Mouse (Mus musculus): ENCODE results near the gene Spaca7. TPM values are rescaled to one million over a fixed set of nuclear protein-coding genes. Genes with fewer than 3 reads are reported as not detected.
"Not testable (repeated sequence)": the region's sequence is repeated elsewhere in the genome, so short reads cannot be mapped to it uniquely, and the experiment has no call there.

Gene Spaca7
- total RNA-seq (2015) (not detected in 2 replicates), total RNA-seq (2017) (not detected in 2 replicates)

DNA sequence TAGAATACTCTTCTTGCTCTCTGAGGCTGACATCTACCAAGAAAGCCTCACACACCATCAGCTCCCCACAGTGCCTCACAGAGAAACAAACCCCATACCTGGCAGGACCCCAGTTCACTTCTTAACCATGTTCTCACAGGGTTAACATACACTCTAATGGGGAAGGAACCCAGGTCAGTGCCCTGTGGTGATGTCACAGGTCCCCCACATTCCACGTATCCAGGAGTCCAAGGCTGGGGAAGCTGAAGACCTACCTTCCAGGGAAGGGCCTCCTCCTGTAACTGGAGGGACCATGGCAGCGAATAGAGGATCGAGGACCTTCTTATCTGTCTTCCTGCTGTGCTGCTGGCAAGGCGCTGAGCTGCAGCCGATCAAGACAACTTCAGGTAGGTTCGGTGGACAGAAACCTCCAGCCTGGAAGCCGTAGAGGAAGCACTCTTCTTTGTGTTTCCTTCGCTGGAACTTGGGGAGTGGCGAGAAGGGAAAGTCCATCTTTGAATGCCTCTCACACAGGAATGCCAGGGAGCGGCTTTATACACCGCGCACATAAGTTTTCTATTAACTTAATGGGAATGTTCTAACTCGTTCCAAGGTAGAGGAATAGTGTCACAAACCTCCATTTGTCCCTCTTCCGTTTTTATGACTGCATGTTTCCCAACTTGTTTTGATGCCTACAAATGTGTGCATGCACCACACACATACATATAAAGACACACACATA is at the start of gene Spaca7:
Spaca7 (plus strand) TSS at position 216 of the 721 bp plus-strand sequence.
- ATAC-seq (ENCODE audit: poor library complexity, severe bottlenecking), result no peak

DNA sequence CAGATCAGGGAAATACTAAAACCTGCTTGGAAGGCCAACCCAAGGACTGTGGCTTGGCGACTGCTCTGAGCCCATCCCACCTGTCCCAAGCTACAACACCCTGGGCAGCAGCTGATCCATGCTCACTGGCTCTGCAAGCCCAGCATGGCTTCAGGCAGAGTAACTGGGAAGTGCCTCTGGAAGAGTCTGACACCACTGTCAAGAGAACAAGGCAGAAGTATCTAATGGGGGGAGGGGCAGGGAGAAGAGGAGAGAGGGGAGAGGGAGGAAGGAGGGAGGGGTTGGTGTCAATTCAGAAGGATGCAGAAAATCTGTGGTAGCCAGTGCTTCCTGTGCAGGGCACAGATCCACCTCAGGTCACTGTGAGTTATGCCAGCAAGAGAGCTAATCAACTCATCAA is 48.5 kb upstream of the Spaca7 start:
- ATAC-seq (ENCODE audit: poor library complexity, severe bottlenecking), result no peak

DNA sequence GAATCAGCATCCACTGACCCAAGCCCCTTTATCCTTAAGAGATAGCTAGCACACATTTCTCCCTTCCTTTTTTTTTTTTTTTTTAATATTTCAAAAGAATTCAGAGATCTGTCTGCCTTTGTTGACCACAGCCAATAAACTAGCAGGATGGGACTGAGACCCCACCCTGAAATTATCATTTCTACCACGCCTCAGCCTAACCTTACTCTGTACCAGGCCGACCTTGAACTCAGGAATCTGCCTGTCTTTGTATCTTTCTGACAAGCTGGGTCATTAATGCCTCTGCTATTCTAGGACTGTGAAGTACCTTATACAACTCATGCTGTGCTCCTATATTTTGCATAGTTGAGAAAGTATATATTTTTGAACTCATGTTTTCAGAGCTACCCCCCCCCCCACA is 44.2 kb upstream of the Spaca7 start:
- no peak for ATAC-seq (ENCODE audit: poor library complexity, severe bottlenecking)

DNA sequence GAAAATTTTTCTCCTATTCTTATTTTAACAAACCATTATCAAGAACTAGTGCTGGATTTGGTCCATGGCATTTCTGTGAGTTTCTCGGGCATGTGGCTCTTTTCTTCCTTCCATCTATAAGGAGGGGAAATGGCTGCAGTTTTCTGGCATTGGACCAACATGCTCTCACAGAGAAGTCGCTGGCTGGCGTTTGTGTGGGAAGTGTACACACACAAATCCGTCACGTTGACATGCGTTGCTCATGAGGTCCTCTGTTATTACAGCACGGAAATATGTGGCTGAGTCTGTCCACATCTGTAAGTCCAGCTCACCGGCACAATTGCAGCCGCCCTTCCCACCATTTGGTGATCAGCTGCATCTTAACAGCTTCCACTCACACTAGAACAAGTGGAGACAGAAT is 37.2 kb upstream of the Spaca7 start:
- ATAC-seq (ENCODE audit: poor library complexity, severe bottlenecking), result no peak

DNA sequence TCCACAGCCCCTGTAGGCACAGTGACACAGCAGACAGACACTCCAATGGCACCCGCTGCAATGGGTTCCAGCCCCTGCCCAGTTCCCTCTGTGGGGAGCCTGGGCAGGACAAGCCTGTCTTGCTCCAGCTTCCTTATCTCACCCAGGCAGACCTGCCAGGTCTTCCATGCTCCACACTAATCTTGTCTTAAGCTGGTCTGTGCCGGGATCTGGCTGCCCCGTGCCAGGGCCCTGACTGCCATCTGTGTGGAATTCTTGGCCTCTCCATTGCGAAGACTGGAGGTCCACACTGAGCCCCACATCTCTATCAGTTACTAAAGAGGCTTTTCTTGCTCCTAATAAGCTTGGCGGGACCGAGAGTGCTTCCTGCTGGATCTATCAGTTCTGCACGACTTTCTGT is 36.5 kb upstream of the Spaca7 start:
- no peak for ATAC-seq (ENCODE audit: poor library complexity, severe bottlenecking)

DNA sequence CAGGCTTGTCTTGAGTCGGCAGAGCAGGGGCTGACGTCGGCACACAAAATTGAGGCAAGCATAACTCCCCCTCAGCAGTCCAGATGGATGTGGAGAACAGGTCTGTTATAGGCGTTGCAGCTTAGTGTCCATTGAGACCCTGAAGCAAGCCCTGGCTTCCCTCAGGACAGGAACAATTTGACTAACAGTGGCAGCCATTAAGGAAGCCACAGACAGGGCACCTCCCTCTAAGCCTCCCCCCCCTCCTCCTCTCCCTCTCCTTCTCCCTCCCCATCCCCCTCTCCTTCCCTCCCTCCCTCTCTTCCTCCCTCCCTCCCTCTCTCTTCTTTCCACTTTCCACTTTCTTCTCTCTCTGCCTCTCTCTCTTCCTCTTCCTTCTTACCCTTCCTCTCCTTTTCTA is 27.6 kb upstream of the Spaca7 start:
- ATAC-seq (ENCODE audit: poor library complexity, severe bottlenecking), result no peak

DNA sequence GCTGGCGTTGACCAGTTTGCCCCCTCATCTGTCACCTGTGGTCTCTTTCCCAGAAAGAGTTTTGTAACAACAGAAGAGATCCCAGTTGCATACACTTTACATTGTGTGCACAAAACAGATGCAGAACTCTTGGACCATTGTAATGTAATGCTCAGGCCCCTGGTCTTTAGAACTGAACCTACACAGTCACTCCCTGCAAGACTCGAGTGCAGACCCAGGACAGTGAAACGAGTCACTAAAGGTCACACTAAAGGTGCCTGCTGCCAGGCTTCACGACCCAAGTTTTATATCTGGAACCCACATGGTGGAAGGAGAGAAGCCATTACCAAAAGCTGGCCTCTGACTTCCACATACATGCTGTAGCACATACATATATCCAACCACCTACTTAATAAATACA is 27.2 kb upstream of the Spaca7 start:
- no peak for ATAC-seq (ENCODE audit: poor library complexity, severe bottlenecking)

DNA sequence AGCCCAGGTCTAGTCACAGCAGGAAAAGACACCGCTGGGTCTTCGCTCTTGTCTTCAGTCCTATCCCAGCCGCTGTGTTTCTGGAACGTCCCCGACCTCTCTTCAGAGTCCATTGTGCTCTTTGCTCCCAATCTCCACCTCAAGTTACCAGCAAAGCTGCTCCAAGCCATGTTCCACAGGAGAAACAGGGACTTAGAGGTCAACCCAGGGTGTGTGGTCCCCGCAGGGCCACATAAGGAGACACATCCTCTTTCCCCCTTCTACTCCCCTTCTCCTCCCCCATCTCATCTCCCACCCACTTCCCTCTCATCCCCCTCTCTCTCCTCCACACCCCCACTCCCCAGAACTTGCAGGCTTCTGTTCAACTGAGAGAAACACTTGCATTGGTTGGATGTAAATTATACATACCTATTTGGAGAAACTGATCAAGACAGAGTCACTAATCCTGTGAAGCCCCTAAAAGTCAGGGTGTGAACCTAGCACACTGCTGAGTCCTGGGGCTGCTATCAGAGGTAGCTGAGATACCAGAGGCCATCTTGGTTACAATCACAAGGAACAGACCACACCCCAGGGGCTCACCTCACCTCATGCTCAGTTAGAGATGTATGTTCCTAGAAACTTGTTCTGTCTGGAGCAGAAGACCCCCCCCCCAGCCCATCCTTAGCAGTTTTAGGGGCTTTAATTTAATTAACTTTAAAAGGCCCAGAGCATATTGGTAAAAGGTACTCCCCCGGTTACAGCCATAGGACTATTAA is 25.2 kb upstream of the Spaca7 start:
- ATAC-seq (ENCODE audit: poor library complexity, severe bottlenecking), result no peak

DNA sequence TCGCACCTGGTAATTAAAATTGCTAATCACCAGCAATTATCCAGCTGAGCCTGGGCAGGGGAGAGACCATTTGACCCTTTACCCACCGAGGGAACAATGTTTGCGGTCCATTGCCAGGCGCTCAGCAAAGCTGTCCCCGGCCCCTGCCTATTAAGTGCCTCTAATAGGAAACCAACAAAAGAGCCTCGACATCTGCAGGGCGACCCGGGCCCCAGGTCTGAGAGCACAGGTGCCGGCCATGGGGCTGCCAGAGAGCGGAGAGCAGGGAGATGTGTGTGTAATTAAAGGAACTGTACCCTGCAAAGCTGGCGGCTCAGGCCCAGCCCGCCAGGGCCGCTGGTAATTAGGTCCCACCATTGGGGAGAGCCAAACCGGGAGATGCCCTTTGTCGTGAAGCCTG is 24.6 kb upstream of the Spaca7 start:
- no peak for ATAC-seq (ENCODE audit: poor library complexity, severe bottlenecking)

DNA sequence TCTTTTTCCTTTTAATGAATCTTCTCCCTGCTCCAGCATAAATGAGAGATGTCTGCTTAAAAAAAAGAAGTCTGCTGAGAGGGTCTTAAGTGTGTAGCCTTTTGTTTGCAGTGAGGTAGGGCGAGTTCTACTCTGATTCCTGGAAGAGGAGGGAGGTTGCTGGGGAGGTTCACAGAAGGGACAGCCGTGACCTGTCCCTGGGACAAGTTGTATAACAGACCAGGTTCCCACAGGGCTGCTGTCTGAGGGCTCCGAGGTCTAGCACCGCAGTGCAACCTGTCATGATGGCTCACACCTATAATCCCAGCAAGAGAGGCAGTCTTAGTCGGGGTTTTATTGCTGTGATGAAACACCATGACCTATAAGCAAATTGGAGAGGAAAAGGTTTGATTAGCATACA is 24.1 kb upstream of the Spaca7 start:
- ATAC-seq (ENCODE audit: poor library complexity, severe bottlenecking), result no peak

DNA sequence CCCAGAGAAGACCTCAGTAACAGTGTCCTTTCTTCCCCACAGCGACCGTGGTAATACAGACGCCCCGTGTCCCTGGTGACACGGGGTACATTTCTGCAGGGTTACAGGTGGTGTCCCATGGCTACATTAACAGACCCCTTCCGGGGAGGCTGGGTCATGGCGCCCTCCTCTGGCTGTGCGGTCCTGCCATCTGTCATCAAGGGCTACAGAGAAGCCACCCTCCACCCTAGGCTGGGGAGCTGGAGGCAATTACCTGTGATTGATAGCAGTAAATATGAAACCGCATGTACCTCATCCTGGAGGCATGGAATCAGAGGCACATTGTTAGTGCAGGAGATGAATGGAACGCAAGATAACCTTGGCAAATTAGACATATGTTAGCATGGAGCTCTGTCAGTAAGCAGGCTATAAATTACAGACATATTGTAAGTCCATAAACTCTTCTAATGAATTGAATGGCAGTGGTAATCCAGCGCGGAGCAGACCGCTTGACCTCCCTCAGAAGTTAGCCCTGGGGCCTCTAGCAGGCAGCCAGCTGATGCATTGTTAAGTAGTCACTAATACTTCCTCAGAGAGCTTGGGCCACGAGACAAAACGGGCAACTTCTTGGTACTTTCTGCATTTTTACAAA is 17.2 kb upstream of the Spaca7 start:
- no peak for ATAC-seq (ENCODE audit: poor library complexity, severe bottlenecking)

DNA sequence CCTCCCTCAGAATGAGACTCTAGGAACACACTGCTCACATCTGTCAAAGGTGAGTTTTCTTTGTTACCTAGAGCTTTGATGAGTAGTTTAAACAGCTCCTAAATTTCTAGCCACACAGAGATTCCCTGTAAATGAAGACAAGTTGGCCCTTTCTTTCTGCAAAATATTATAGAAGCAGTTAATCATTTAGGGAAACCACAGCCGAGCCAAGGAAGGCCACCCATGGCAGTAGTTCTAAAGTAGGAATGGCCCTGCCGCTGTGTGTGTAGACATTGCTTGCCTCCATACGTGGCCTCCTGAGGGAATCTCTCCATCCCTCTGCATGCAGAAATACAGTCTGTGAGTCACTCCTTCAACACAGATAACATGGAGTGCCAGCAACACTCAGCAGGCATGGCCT is 14.0 kb upstream of the Spaca7 start:
- ATAC-seq (ENCODE audit: poor library complexity, severe bottlenecking), result no peak

DNA sequence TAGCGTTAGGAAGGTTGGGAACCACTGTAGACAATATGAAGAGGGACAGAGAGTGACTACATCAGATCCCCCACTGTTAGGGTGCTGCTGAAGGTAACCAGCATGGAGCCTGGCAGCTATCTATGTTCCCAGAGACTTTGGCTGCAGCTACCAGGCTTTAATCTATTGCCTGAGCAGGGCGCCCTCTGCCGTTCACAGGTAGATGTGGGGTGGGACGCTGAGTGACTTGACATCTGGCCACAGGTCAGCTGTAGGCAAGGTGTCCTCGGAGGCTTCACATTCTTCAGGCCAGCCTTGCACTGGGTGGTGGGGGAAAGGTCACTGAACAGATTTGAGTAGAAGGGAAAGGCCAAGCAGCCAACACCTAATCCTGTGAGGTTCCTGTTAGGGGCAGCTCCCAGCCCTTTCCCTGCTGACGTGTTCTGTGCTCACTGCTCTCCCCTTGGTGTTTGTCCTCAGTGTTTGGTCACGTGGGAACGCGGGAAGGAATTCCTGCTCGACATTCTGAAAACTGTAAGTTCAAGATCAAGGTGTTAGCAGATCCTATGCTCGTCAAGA is 11.3 kb upstream of the Spaca7 start:
- ATAC-seq (ENCODE audit: poor library complexity, severe bottlenecking), result peak; percentile 72

DNA sequence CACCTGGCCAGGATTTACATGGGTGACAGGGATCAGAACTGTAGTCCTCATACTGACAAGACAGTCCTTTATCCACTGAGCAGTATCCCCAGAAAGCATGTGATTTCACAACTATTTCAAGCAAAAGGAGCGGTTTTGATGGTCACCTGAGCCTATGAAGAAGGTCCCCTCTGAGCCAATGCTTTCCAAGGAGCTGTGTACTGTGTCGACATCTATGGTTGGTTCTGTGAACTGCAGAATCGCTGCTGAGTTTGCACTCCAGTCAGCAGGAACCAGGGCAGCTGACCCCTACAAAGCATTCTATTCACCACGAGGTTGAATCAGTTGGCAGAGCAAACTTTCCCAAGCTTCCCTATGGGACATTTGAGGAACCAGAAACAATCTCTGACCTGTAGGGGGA is 8.5 kb upstream of the Spaca7 start:
- ATAC-seq (ENCODE audit: poor library complexity, severe bottlenecking), result no peak

DNA sequence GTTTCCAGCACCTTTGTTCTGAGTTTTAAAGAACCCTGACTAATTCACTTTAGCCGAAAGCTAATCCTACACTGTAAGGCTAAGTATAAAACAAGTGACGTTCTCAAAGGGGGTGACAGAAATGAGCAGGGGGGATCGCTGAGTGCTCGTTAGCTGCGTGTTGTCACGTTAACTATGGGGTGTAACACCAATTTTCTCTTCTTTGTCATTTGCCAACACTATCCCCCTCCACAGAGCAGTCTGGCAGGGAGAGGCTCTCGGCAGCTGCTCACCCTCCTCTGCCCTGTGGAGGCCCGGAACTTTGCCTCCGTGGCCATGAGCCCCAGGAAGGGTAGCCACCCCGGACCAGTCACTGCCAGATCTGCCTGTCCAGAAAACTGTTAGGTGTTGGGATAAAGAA is 7.3 kb upstream of the Spaca7 start:
- no peak for ATAC-seq (ENCODE audit: poor library complexity, severe bottlenecking)

DNA sequence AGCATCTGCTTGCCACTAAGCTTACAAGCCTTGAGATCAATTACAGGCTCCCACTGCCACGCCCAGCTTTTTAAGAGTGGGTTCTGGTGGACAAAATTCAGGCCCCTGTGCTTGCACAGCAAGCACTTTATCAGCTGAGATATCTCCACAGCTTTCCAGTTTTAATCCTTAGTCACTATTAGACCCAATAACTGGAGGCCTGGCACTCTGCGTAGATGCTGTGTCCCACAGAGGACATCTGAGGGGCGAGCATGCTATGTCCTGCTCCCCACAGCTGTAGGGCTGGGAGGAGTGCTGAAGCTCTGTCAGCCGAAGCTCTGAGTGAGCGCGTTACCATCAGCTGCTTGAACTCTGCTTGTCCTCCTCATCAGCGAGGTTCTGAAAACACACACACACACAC is 6.3 kb upstream of the Spaca7 start:
- no peak for ATAC-seq (ENCODE audit: poor library complexity, severe bottlenecking)

DNA sequence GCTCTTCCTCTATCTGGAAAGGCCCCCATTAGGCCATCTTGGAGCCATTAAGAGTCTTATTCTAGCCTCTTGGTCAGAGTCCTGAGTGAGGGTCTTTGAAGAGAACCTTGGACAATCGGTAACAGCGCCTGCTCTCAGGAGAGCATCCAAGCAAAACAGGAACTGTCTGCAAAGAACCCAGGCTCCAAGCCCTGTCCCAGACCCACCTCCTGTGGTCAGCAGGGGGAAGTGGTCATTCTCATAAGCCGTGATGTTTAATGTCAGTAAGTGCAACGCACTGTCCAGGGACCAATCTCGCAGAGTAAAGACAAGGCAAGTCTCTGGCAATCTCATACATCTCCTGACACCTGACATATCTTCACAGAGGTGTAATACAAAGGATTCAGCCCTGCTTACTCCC is 3.2 kb downstream of the Spaca7 start:
- ATAC-seq (ENCODE audit: poor library complexity, severe bottlenecking), result no peak; the same call in 1 of the 2 replicates

DNA sequence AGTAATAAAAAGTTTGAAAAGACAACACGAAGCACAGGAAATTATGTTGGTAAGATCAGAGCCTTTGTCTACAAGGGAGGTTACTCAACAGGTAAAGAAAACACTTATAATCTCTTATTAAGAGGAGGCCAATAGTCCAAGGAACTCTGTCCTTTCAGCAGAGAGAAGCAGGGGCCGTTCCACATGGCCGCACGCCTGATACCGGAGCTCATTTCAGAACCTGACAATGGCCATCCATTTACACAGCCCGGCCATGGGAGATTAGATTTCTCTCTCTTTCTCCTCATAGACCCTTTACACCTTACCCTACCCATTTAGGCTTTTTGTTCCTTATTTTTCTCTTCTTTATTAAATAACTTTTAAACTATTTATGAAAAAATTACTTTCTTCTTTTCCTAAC is 3.9 kb downstream of the Spaca7 start:
- no peak for ATAC-seq (ENCODE audit: poor library complexity, severe bottlenecking)

DNA sequence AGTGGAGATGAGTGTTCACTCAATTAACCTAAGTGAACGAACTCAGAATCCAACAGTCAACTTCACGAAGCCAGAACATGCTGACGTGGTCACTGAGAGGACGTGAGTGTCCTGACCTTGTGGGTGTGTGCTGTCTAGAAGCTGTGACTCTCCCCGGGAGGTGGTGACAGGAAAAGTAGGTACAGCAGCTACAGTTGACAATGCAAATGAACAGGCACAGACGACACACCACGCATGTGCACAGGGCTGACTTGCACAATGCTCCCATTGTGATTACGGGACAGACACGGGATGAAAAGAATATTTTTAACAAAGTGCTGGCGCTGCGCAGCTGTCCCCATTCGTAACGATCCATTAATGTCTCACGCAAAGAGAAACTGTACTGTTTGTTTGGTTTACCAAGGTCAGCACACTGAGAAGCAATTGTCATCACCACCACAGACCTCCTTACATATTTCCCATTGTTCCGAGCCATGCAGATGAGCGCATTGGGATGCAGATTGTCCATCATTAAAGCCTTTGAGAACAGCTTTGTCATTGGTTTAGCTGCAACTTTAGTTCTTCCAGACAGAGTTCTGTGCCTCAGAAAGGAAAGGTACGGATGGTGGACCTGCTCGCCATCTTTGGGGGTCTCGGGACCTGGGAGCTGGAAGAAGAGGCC is 6.6 kb downstream of the Spaca7 start:
- not testable (repeated sequence) for ATAC-seq (ENCODE audit: poor library complexity, severe bottlenecking)

DNA sequence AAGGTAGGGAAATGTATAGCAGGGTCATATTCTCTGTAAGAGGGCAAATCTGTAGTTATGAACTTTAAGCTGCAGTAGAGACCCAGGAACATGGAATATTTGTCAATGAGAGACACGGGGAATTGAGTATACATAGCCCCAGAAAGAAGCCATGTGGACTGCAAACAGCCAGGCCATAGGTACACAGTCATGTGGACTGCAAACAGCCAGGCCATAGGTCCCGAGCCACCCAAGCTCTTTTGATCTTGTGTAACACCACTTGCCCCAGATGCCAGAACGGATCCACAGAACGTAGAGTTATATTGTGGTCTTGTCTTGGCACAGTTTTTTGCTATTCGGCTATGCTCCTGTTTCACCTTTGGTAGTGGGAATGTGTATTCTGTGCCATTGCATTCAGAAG is 11.0 kb downstream of the Spaca7 start:
- no peak for ATAC-seq (ENCODE audit: poor library complexity, severe bottlenecking)

DNA sequence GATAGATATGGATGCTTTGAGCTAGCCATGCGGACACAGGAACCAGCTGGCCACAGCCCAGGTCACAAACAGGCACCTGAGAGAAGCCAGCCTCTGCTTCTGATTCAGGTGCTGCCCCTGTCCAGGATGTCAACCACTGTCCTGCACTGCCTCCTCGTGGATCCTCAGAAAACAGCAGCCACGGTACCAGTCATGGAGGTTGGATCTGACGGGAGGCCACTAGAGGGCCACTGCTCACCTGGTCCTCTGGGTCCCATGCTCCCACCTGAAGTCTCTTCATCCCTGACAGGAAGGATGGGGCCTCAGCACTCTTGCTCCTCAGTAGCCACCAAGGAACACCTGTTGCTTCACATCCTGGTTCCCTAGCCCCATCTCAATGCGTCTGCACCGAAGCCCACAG is 34.4 kb downstream of the Spaca7 start:
- ATAC-seq (ENCODE audit: poor library complexity, severe bottlenecking), result peak; percentile 84

All from megakaryocyte, adult 5-6 weeks (primary cell).